Mouse (Mus musculus) left cerebral cortex, postnatal 25 days (tissue): ENCODE measurements at regions not wholly inside any gene's neighbourhood (a gene's known extent, or its start where the extent isn't known, plus 50 kb on each side); places are given as distances from the start of the nearest gene placed in this dataset.

ENCODE experiments used
- DNase-seq, 2 experiments: peaks; one replicate each; pipeline ENCODE4 v3.0.0; 2022; ENCODE audit warnings: low spot score in 2 of 2, mixed read lengths in 1 of 2
- intact Hi-C: fragments of 180-260 bp; cut with DNase I; formaldehyde crosslinking; loops from one replicate; pipeline ENCODE4 v1.15.1; 2025

DNA sequence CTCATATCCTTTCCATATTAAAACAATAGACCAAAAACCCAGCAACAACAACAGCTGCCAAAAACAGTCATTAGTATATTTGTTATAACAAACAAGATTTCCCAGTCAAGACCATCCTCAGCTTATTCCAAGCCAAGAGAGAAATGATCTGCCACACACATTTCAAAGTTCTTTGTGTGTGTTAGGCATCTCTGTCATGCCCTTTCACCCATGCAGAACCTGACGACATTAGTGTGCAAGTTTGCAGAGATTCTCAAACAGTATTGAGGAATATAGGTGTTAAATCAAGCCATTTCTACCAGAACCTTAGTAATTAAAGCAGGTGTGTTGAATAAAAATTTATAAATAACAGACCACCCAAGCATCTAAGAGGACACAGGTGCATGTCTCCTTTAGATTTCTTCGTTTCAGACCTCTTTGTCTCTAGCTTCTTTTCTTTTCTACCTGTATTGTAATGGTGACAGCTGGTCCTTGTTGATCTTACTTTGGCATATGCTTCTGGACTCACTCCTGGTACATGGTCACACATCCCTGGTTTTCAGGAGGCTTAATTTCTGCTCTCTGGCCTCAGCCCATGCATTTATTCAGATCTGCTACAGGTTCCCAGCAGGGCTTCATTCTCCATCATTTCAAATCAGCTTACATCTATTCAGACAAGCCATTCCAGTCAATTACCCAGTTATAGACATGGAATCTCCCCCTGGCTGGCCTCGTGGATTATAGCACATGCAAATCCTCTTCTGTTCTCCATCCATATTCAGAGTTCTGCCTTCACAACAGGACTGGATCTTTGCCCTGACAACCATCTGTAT, 766.3 kb upstream of the Cdh10 start:
- no peak for DNase-seq
- intact Hi-C loops = no loop called here

DNA sequence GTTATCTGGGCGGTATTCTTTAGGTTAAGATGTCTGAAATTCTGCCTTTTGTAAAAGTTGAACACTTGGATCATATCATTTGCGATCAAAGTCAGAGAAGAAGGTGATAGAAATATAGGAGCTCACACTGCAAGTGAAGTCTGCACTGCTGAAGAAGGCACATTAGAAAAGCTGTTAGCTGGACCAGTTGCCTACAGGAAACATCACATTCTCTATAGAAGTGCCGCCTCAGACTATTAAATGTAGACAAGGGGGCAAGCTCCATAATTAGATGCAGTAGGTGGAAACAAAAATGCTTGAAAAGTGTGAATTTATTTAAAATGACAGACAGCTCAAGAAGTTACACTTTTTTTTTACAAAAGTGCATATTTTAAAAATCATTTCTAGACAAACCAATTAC, 753.2 kb upstream of the Cdh10 start:
- DNase-seq = peak; percentile 13 to 73

DNA sequence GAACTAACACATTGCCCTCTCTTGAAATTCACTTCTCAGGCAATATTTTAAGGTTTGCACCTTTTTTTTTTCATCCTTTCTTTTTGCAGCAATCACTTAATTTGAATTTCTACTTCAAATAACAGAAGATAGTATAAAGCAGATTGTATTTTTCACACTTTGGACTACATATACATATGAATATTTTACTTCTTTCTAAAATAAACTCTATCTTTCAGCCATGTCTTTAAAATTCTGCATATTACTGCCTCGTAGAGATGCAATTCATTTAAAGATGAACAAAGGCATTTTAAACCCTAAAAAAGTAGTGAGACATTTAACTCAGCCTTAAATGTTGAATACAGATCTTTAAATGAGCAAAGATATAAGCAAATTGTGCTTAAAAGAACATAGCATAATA, 739.1 kb upstream of the Cdh10 start:
- no peak for DNase-seq
- intact Hi-C loops = no loop called here

More for the DNA sequence above, 753.2 kb upstream of the Cdh10 start:
- intact Hi-C loops = loop anchor here (2.0 kb wide), 1 partner anchor 33 kb away; no protein-coding TSS in a partner anchor
